Mouse (Mus musculus): ENCODE results near the gene Ccdc148.

Ccdc148 gene

DNA sequence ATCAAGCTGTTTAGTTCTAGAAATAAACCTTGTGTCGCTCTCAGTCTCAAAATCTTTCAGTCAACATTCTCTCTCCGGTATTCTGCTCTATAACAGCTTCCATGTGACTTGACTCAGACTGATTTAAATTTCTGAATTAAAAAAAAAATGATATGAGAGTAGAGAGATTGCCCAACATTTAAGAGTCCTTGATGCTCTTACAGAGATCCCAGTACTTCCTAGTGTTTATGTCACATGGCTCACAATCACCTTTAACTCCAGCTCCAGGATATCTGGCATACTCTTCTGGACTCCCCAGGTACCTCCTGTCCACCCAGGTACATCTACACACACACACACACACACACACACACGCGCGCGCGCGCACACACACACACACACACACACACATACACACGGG, 248.1 kb downstream of the Ccdc148 start:
- DNase-seq (ENCODE audit: low spot score in 2 of 2) = no peak

- DNase-seq (ENCODE audit: low spot score in 2 of 2) = no peak
Measured at GRCm38 (mm10) chr2:58906814-58907516, 253.5 kb downstream of the Ccdc148 start.

GRCm38 (mm10) chr2:58905057-58905456, 255.4 kb downstream of the Ccdc148 start:
- DNase-seq (ENCODE audit: low spot score in 2 of 2) = no peak

- DNase-seq (ENCODE audit: low spot score in 2 of 2) = no peak
Measured at GRCm38 (mm10) chr2:58879876-58880275, 280.6 kb downstream of the Ccdc148 start.

- no peak for DNase-seq (ENCODE audit: low spot score in 2 of 2)
Measured at GRCm38 (mm10) chr2:58859134-58859533, 301.3 kb downstream of the Ccdc148 start, which contains the start of gene Gm11099. Gm11099 (plus strand) TSS chr2:58859434.

- DNase-seq (ENCODE audit: low spot score in 2 of 2) = no peak
Measured at GRCm38 (mm10) chr2:58844499-58844898, 316.0 kb downstream of the Ccdc148 start.

DNA sequence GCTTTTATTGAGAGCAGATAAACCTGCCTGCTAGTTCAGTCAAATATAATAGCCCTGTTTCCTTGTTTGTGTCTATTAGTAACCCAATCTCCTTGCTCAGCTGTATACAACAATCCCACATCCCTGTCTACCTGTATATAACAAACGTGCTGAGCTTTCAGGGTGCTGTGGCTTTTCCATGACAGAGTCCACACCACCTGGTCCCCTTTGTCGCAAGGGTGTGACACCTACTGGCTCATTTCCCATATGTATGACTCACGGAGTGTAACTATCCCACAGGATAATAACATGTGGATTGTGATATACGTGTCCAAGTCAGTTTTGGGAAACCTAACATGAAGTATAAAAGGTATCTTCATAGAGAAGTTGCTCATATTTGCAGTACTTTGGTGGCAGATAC, 318.0 kb downstream of the Ccdc148 start:
- no peak for DNase-seq (ENCODE audit: low spot score in 2 of 2)

- no peak for DNase-seq (ENCODE audit: low spot score in 2 of 2)
Measured at GRCm38 (mm10) chr2:58841021-58841420, 319.5 kb downstream of the Ccdc148 start.

DNA sequence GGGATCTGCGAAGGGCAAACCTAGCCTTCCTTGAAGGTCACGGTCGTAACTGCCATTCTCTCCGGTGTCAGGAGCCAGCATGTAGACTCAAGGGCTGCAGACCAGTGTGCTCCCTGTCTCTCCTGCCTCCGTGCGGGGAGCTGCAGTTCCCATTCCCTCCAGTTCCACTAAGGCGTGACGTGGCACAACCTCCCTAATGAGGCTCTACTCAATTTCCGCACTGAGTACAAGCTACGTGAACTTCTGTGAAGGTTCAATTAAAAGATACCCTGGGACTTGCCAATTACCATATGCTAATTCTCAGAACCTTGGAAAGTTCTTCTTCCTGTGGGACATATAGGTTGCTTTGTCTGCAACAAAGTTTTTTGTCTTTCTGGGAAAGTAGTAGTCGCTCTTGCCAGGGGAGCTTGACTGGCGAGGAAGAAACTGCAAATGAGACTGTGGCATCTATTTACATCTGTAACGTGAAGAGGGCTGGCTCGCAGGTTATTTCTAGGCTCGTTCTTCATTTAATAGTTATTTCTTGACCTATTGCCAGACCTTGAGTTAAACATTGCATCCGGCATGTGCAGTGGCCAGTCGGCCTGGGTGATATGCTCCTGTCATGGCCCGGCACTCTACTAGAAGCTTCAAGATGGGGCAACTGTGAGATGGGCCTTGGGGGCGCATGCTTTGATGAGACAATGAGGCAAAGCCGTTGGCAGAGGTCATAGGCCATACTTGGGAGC, 328.1 kb downstream of the Ccdc148 start:
- no peak for DNase-seq (ENCODE audit: low spot score in 2 of 2)

- no peak for DNase-seq (ENCODE audit: low spot score in 2 of 2)
Measured at GRCm38 (mm10) chr2:58829981-58830742, 330.3 kb downstream of the Ccdc148 start.

DNA sequence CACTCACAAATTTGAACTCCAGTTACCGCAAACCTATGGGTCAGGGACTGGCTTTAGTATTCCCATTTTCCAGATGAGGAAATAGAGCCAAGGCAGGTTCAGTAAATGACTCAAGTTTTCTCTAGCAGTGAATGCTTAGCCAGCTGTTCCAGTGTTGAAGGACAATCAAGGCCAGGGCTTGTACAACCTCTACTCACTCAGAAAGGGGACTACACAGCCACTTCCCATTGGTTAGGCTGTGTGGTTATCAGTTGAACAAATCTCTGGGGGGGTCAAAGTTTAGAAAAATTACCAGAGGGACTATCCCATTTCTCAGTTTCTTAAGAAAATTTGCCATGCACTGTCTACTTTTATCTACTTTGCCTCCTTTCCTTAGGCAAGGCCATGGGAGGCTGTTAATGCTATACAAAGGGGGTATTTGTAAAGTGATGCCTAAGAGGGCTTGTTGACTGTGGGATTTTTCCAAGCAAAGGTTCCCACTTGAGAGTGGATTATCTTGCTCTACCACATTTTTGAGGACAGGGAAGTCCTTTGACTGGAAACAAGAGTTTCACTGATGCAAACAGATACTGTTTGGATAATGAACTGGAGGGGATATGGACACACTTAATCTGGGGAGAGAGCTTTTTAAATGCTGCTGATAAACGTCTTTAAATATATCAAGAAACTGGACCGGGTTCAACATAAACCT, 331.4 kb downstream of the Ccdc148 start:
- no peak for DNase-seq (ENCODE audit: low spot score in 2 of 2)

- DNase-seq (ENCODE audit: low spot score in 2 of 2) = no peak
Measured at GRCm38 (mm10) chr2:58812941-58813340, 347.5 kb downstream of the Ccdc148 start.

DNA sequence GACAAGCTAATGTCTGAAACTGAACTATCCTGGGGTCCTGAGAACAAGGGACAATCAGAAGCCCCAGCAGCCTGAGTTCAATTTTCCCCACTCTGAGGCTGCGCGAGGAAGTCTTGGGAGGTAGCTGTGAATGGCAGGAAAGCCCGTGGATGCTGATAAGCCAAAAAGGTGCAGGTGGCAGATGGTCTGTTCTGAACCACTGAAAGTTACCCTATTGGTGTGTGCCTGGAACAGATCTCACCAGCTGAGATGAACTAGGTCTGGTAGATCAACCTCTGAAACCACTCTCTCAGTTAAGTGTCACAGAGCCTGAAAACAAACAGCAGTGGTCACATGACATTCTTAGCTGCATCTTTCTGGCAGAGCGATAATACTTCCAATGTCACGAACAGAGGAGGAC, 360.9 kb downstream of the Ccdc148 start:
- no peak for DNase-seq (ENCODE audit: low spot score in 2 of 2)

DNA sequence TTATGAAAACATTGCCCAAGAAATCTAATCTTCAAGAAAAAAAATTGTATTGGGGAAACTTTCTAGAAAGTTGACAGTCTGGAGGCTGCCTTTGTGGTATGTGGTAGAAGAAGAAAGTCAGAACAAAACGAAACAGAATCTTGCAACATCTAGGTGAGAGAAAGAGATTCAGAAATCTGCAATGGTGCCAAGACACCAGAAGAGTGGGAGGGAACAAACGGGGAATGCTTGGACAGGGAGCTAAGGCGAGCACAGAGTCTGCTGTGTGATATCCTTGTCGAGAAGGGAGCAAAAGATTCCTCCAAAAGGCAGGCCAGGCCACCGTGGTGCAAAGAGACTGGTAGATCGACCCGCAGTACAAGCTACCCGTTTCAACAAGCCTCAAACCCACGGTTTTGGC, 361.4 kb downstream of the Ccdc148 start:
- no peak for DNase-seq (ENCODE audit: low spot score in 2 of 2)

DNA sequence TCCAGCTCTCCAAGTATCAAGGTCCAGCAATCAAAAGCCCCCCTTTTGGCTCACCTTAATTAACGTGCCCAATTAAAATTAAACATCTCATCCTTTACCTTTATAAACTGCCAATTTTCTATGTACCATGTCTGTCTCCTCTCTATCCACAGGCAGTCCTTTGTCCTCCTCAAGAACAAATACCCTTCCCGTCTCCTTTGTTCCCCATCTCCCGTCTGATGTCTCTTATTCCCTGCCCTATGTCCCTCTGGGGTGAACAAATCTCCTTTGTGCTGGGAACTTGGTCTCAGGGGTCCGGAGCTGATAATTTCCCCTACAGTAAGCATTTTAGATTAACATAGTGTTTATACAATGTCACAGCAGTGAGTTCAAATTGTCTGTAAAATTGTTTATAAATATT, 363.0 kb downstream of the Ccdc148 start:
- DNase-seq (ENCODE audit: low spot score in 2 of 2) = no peak

GRCm38 (mm10) chr2:58795432-58795831, 365.1 kb downstream of the Ccdc148 start:
- DNase-seq (ENCODE audit: low spot score in 2 of 2) = no peak

- no peak for DNase-seq (ENCODE audit: low spot score in 2 of 2)
Measured at GRCm38 (mm10) chr2:58794489-58794888, 366.0 kb downstream of the Ccdc148 start.

GRCm38 (mm10) chr2:58790361-58790760, 370.1 kb downstream of the Ccdc148 start:
- DNase-seq (ENCODE audit: low spot score in 2 of 2) = no peak

- DNase-seq (ENCODE audit: low spot score in 2 of 2) = no peak
Measured at GRCm38 (mm10) chr2:58789934-58790333, 370.5 kb downstream of the Ccdc148 start.

- DNase-seq (ENCODE audit: low spot score in 2 of 2) = no peak
Measured at GRCm38 (mm10) chr2:58787360-58787759, 373.1 kb downstream of the Ccdc148 start.

DNA sequence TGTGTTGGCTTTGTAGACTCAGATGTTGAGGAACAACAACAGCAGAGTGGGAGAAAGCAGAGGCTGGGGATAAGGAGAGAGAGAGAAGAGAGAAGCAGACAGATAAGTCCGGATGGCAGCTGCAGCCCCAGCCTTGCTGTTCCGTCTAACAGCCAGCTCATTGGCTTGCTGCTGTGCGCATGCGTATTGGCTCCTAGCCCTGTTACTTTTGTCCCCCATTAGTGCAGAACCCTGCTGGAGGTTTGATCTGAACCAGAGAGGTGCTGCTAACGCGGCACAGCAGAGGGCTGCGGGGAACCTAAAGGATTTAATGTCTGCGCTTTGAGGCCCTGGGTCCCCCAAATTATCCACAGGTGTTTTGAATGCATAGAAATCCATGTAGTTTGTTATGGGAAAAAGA, 373.8 kb downstream of the Ccdc148 start:
- no peak for DNase-seq (ENCODE audit: low spot score in 2 of 2)

DNA sequence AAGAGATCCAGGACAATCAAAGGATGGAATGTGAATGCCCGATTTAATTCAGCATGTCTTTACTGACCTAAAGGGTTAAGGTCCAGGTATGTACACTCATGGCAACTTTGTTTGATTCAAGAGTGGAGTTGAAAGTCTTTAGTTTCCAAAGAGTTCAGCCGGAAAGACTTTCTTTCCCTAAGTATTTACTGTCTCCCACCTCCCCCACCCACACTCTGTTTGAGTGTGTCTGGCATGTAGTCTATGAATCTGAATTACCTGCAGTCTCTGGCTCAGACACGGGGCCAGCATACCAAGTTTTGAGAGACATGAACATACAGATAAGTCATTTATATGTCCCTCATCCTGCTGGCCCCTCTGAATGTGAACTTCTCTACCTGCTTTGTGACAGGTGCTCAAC, 374.3 kb downstream of the Ccdc148 start:
- no peak for DNase-seq (ENCODE audit: low spot score in 2 of 2)

All from spleen, postnatal 10 days (tissue).